Mouse (Mus musculus) E14TG2a.4 (cell line): ENCODE measurements around the gene Hba-x.

ENCODE experiments used
- CTCF ChIP-seq: conservative IDR thresholded peaks from 2 replicates; pipeline ENCODE4 v1.5.1; 2014; ENCODE audit warnings: low read length
- NANOG ChIP-seq: IDR thresholded peaks from 2 replicates; pipeline ENCODE4 v1.6.1; 2014; ENCODE audit warnings: borderline replicate concordance, low read length, mixed read lengths

DNA sequence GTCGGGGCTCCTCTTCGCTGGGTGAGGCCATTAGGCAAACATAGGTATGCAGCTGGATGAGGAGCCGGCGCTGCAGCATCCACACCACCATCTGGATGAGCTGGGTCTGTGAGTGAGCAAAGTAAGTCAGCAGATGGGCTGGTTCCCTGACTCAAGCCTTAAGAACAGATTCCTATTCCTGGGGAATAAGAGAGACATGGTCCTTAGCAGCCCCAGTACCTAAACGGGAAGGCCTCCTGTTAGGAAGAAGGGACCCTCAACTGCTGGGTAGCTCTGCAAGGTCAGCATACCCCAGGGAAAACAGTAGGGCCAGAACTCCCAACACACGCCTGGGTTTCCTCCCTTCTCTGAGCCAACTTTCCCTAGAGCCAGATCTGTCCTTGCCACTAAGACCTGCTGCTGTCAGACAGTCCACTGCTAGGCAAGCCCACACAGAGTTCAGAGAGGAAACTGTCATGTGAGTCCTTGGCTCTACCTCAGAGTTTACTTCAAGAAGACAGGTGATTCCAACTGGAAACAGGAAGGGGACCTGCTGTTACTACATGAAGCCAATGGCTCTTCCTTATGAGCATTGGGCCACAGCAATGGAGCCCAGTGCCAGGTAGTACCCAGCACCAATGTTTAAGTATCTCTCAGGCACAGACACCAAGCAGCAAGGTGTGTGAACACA lies 41.2 kb upstream of the Hba-x start:
- no peak for TF ChIP-seq CTCF
- TF ChIP-seq NANOG, result no peak
